Mouse (Mus musculus): ENCODE results near the gene Prlr.

DNA sequence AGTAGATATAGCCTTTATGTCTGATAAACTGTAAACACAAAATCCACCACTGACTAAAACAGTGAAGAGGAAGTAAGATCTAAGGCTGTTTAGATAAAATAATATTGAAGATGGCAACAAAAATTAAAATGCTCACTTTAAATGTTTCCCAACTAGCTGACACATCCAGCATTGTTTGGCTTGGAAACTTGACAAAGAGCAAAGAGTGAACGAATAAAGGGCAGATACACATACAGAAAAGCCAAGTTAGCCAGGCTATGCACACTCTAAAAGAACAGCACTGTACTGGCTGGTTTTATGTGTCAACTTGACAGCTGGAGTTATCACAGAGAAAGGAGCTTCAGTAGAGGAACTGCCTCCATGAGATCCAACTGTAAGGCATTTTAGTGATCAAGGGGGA lies 121.0 kb downstream of the Prlr start:
- TF ChIP-seq EP300 (optimal IDR thresholded peaks at IDR 0.05): no peak
- no peak for TF ChIP-seq CTCF (IDR thresholded peaks at IDR 0.05; ENCODE audit: low read depth)
